Mouse (Mus musculus) olfactory bulb, adult 2 months (tissue): ENCODE data around the gene Tssk1.

Source experiments
- CTCF ChIP-seq: fragments of 200-500 bp; IDR thresholded peaks from 2 replicates; pipeline ENCODE4 v1.5.1; 2012; ENCODE audit warnings: low read depth, mild to moderate bottlenecking, low read length, moderate library complexity; ENCODE audit not compliant: insufficient read depth
- POLR2A ChIP-seq: fragments of 200-500 bp; IDR thresholded peaks from 2 replicates; pipeline ENCODE4 v1.6.1; 2012; ENCODE audit warnings: mild to moderate bottlenecking, low read depth, low read length, moderate library complexity; ENCODE audit not compliant: insufficient read depth

DNA sequence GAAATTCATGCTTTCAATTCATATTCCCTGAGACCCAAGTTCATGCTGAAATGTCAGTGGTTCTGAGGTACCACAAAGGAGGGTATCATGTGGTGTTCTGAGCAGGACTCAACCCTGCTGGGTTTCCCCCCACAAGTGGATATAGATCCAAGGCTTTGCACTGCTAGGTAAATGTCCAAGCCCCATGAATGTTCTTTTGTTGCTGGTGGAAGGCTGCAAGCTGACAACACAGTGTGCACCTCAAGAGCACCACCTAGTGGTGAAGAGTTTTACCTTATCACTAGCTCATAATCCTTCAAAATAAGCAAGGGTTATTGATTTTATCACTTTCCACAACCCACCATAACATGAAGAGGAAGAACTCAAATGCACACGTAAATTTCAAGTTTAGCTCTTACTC is 45.1 kb upstream of the Tssk1 start:
- TF ChIP-seq POLR2A = no peak
- TF ChIP-seq CTCF = no peak
